Mouse (Mus musculus) cortical plate, adult 2 months (tissue): ENCODE measurements at regions not wholly inside any gene's neighbourhood (a gene's known extent, or its start where the extent isn't known, plus 50 kb on each side); places are given as distances from the start of the nearest gene placed in this dataset.

Source experiments
- CTCF ChIP-seq: fragments of 200-500 bp; IDR thresholded peaks from 2 replicates; pipeline ENCODE4 v1.5.1; 2011; ENCODE audit warnings: mild to moderate bottlenecking, control low read depth, low read length; ENCODE audit not compliant: insufficient read depth; ENCODE audit errors: extremely low read depth
- POLR2A ChIP-seq: fragments of 200-500 bp; IDR thresholded peaks from 2 replicates; pipeline ENCODE4 v1.6.1; 2011; ENCODE audit warnings: mild to moderate bottlenecking, low read length, control low read depth; ENCODE audit not compliant: insufficient read depth; ENCODE audit errors: extremely low read depth

- TF ChIP-seq CTCF, result no peak
- no peak for TF ChIP-seq POLR2A
Observed at GRCm38 (mm10) chr7:73616015-73616414, 74.4 kb upstream of the Chd2 start.
